Mouse (Mus musculus): ENCODE results near the gene Lbx1. TPM values are rescaled to one million over a fixed set of nuclear protein-coding genes. Genes with fewer than 3 reads are reported as not detected.

The Lbx1 gene
- polyA plus RNA-seq, 1 experiment from 2014 or later, result not detected

- no peak overlapping the region for H3K4me2 ChIP-seq (ENCODE audit: low read depth, low read length)
- WGBS (ENCODE audit: insufficient replicate concordance), result 57% methylated on average over 14 of the region's 14 CpGs
- H3K4me1 ChIP-seq (ENCODE audit: insufficient read depth), result 0 out of 2 replicates have a peak, but pooled peaks cover 2% of the 10 kb centered on the region
- ATAC-seq (no peak), DNase-seq (no peak)
- H3K4me3 ChIP-seq (ENCODE audit: low read depth, low read length), result no peak overlapping the region
- peaks cover 17% of the 10 kb centered on the region; the same call in 1 of the 2 replicates for H3K27me3 ChIP-seq (ENCODE audit: insufficient read depth, low read length)
- H3K9ac ChIP-seq (replicated peaks), result no peak overlapping the region
- no peaks in the 10 kb centered on the region for H3K9me3 ChIP-seq (ENCODE audit: low read length)
- no peak overlapping the region for H3K27ac ChIP-seq (ENCODE audit: low read depth)
- no peak for TF ChIP-seq CTCF (IDR thresholded peaks at IDR 0.05; ENCODE audit: low read depth)
- TF ChIP-seq EP300 (IDR thresholded peaks at IDR 0.05; ENCODE audit: low read depth), result no peak
- no peaks in the 10 kb centered on the region for H3K36me3 ChIP-seq (replicated peaks; ENCODE audit: insufficient read depth, low read length)
These were observed 25.7 kb downstream of the Lbx1 start for GRCm38 (mm10) chr19:45209776-45210422.

- no peak overlapping the region for H3K4me3 ChIP-seq (ENCODE audit: low read depth, low read length)
- 77% methylated on average over 1 of the region's 1 CpGs for WGBS (ENCODE audit: insufficient replicate concordance)
- no peaks in the 10 kb centered on the region for H3K36me3 ChIP-seq (replicated peaks; ENCODE audit: insufficient read depth, low read length)
- H3K9ac ChIP-seq (replicated peaks), result no peak overlapping the region
- H3K4me2 ChIP-seq (ENCODE audit: low read depth, low read length), result no peak overlapping the region
- H3K4me1 ChIP-seq (ENCODE audit: insufficient read depth), result 0 out of 2 replicates have a peak, but pooled peaks cover 2% of the 10 kb centered on the region
- no peak overlapping the region for H3K27ac ChIP-seq (ENCODE audit: low read depth)
- TF ChIP-seq CTCF (IDR thresholded peaks at IDR 0.05; ENCODE audit: low read depth) (no peak), EP300 (IDR thresholded peaks at IDR 0.05; ENCODE audit: low read depth) (no peak)
- ATAC-seq (no peak), DNase-seq (no peak)
- peaks cover 17% of the 10 kb centered on the region; the same call in 1 of the 2 replicates for H3K27me3 ChIP-seq (ENCODE audit: insufficient read depth, low read length)
- H3K9me3 ChIP-seq (ENCODE audit: low read length), result no peaks in the 10 kb centered on the region
These were observed 26.4 kb downstream of the Lbx1 start for GRCm38 (mm10) chr19:45209191-45209590.

GRCm38 (mm10) chr19:45208438-45209060 is 27.1 kb downstream of the Lbx1 start:
- H3K27ac ChIP-seq (ENCODE audit: low read depth), result no peak overlapping the region

GRCm38 (mm10) chr19:45207662-45208437 is 27.8 kb downstream of the Lbx1 start:
- H3K27me3 ChIP-seq (ENCODE audit: insufficient read depth, low read length), result peaks cover 17% of the 10 kb centered on the region; the same call in 1 of the 2 replicates
- TF ChIP-seq EP300 (IDR thresholded peaks at IDR 0.05; ENCODE audit: low read depth) (no peak), CTCF (IDR thresholded peaks at IDR 0.05; ENCODE audit: low read depth) (no peak)
- no peak overlapping the region for H3K27ac ChIP-seq (ENCODE audit: low read depth)
- H3K4me2 ChIP-seq (ENCODE audit: low read depth, low read length), result peak overlapping the region; percentile 58
- H3K4me1 ChIP-seq (ENCODE audit: insufficient read depth), result 0 out of 2 replicates have a peak, but pooled peaks cover 2% of the 10 kb centered on the region
- H3K36me3 ChIP-seq (replicated peaks; ENCODE audit: insufficient read depth, low read length), result no peaks in the 10 kb centered on the region
- no peak for DNase-seq
- ATAC-seq, result peak; percentile 56; the same call in 1 of the 2 replicates
- H3K4me3 ChIP-seq (ENCODE audit: low read depth, low read length), result peak overlapping the region; percentile 27; the same call in 1 of the 2 replicates
- WGBS (ENCODE audit: insufficient replicate concordance), result 16% methylated on average over 18 of the region's 19 CpGs
- H3K9ac ChIP-seq (replicated peaks), result no peak overlapping the region
- no peaks in the 10 kb centered on the region for H3K9me3 ChIP-seq (ENCODE audit: low read length)

More at GRCm38 (mm10) chr19:45208438-45209060, 27.1 kb downstream of the Lbx1 start:
- Histone ChIP-seq H3K36me3 (replicated peaks; ENCODE audit: insufficient read depth, low read length) (no peaks in the 10 kb centered on the region), H3K4me1 (ENCODE audit: insufficient read depth) (0 out of 2 replicates have a peak, but pooled peaks cover 2% of the 10 kb centered on the region), H3K4me3 (ENCODE audit: low read depth, low read length) (peak overlapping the region; percentile 27; the same call in 1 of the 2 replicates), H3K9me3 (ENCODE audit: low read length) (no peaks in the 10 kb centered on the region), H3K9ac (replicated peaks) (no peak overlapping the region), H3K27me3 (ENCODE audit: insufficient read depth, low read length) (peaks cover 17% of the 10 kb centered on the region; the same call in 1 of the 2 replicates), H3K4me2 (ENCODE audit: low read depth, low read length) (peak overlapping the region; percentile 58)
- DNase-seq, result no peak
- 25% methylated on average over 22 of the region's 22 CpGs for WGBS (ENCODE audit: insufficient replicate concordance)
- ATAC-seq, result no peak
- TF ChIP-seq EP300 (IDR thresholded peaks at IDR 0.05; ENCODE audit: low read depth), result no peak
- TF ChIP-seq CTCF (IDR thresholded peaks at IDR 0.05; ENCODE audit: low read depth), result no peak

GRCm38 (mm10) chr19:45207153-45207552 is 28.5 kb downstream of the Lbx1 start:
- 74% methylated on average over 15 of the region's 15 CpGs for WGBS (ENCODE audit: insufficient replicate concordance)
- Histone ChIP-seq H3K9me3 (ENCODE audit: low read length) (no peaks in the 10 kb centered on the region), H3K4me1 (ENCODE audit: insufficient read depth) (0 out of 2 replicates have a peak, but pooled peaks cover 2% of the 10 kb centered on the region), H3K27ac (ENCODE audit: low read depth) (no peak overlapping the region), H3K36me3 (replicated peaks; ENCODE audit: insufficient read depth, low read length) (no peaks in the 10 kb centered on the region), H3K9ac (replicated peaks) (no peak overlapping the region), H3K4me2 (ENCODE audit: low read depth, low read length) (no peak overlapping the region), H3K4me3 (ENCODE audit: low read depth, low read length) (no peak overlapping the region), H3K27me3 (ENCODE audit: insufficient read depth, low read length) (peaks cover 17% of the 10 kb centered on the region; the same call in 1 of the 2 replicates)
- no peak for TF ChIP-seq CTCF (IDR thresholded peaks at IDR 0.05; ENCODE audit: low read depth)
- no peak for TF ChIP-seq EP300 (IDR thresholded peaks at IDR 0.05; ENCODE audit: low read depth)
- ATAC-seq (no peak), DNase-seq (no peak)
